Mouse (Mus musculus): ENCODE data around the gene Prkcsh. TPM values are rescaled to one million over a fixed set of nuclear protein-coding genes. Genes with fewer than 3 reads are reported as not detected.

Gene Prkcsh
- total RNA-seq, 1 experiment from 2014 or later: 37.1 TPM

Other genes starting within 250 kb of the Prkcsh start
- gene Spc24, start 242.5 kb upstream of the Prkcsh start, total RNA-seq (2017): 2.7 and 5.2 TPM in 2 replicates
- 0.23 TPM in 1 of 2 replicates, not detected in the other for gene Kank2, start 204.1 kb upstream of the Prkcsh start, total RNA-seq (2017)
- not detected in 2 replicates for gene Angptl8, start 167.3 kb upstream of the Prkcsh start, total RNA-seq (2017)
- gene Dock6, start 150.2 kb upstream of the Prkcsh start, total RNA-seq (2017): 1.2 and 3.3 TPM in 2 replicates
- 17.1 and 20.0 TPM in 2 replicates for gene Rab3d, start 84.6 kb upstream of the Prkcsh start, total RNA-seq (2017)
- gene Ccdc159, start 75.3 kb upstream of the Prkcsh start, total RNA-seq (2017): not detected in 2 replicates
- 1.6 TPM in 1 of 2 replicates, not detected in the other for gene Tmem205, start 75.2 kb upstream of the Prkcsh start, total RNA-seq (2017)
- gene Plppr2, start 65.8 kb upstream of the Prkcsh start, total RNA-seq (2017): 0.25 TPM in 1 of 2 replicates, not detected in the other
- gene Swsap1, start 47.1 kb upstream of the Prkcsh start, total RNA-seq (2017): 3.1 and 3.7 TPM in 2 replicates
- not detected in 2 replicates for gene Epor, start 39.3 kb upstream of the Prkcsh start, total RNA-seq (2017)
- not detected in 2 replicates for gene Rgl3, start 13.4 kb upstream of the Prkcsh start, total RNA-seq (2017)
- 0.49 TPM in 1 of 2 replicates, not detected in the other for gene Ccdc151, start 172 bp upstream of the Prkcsh start, total RNA-seq (2017)
- gene Elavl3, start 49.2 kb downstream of the Prkcsh start, total RNA-seq (2017): not detected in 2 replicates
- not detected in 2 replicates for gene Gm49318, start 68.5 kb downstream of the Prkcsh start, total RNA-seq (2017)
- gene Zfp653, start 68.6 kb downstream of the Prkcsh start, total RNA-seq (2017): 13.5 and 18.5 TPM in 2 replicates
- 10.1 and 14.0 TPM in 2 replicates for gene Ecsit, start 82.6 kb downstream of the Prkcsh start, total RNA-seq (2017)
- gene Cnn1, start 96.4 kb downstream of the Prkcsh start, total RNA-seq (2017): not detected in 2 replicates
- 27.4 and 27.9 TPM in 2 replicates for gene Elof1, start 114.4 kb downstream of the Prkcsh start, total RNA-seq (2017)
- gene Acp5, start 132.9 kb downstream of the Prkcsh start, total RNA-seq (2017): 70.6 and 71.3 TPM in 2 replicates
- gene Pigyl, start 154.0 kb downstream of the Prkcsh start, total RNA-seq (2017): 13.0 and 16.6 TPM in 2 replicates
- gene Zfp872, start 185.3 kb downstream of the Prkcsh start, total RNA-seq (2017): not detected in 2 replicates
- 49.2 and 51.3 TPM in 2 replicates for gene Zfp809, start 222.9 kb downstream of the Prkcsh start, total RNA-seq (2017)

All from neutrophil, adult 5-6 weeks (primary cell).